Mouse (Mus musculus): ENCODE results near the gene Gm10439. TPM values are rescaled to one million over a fixed set of nuclear protein-coding genes. Genes with fewer than 3 reads are reported as not detected.
"Not testable (repeated sequence)": the region's sequence is repeated elsewhere in the genome, so short reads cannot be mapped to it uniquely, and the experiment has no call there.

Gm10439 gene
- not detected in 2 replicates for polyA plus RNA-seq (2015; fragmentation: Nextera tagmentation; extraction: Ambion mirVana)

DNA sequence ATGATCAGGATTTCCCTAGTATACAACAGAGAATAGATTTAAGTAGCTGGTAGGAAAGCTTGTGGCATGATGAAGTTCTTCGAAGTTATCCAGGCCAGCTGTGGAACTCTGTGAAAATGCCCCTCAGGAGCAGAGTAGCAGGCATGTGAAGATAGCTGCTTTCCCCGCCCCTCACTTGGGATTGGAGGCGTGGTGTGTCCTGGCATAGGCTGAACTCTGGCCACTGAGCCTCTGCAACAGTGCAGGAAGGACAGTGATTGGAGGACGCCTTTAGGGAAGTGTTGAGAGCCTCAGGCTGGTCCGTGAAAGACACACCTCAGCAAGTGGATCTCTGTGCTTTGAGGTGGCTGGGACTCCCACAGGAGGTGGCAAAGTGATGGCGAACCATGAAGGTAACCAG is at the start of gene Gm10439:
Gene Gm10439 (plus strand): TSS at position 301 of the 400 bp plus-strand sequence.
- not testable (repeated sequence) for H3K9ac ChIP-seq (ENCODE audit: low read depth, low read length); H3K4me1 ChIP-seq (ENCODE audit: control insufficient read depth, low read depth, low read length); H3K9me3 ChIP-seq (replicated peaks; ENCODE audit: control insufficient read depth, low read length); H3K4me3 ChIP-seq (ENCODE audit: low read depth, low read length); H3K4me2 ChIP-seq (ENCODE audit: low read depth, low read length); H3K27me3 ChIP-seq (ENCODE audit: control insufficient read depth, insufficient read depth, low read depth, low read length); H3K27ac ChIP-seq (ENCODE audit: low read length); ATAC-seq (ENCODE audit: low read depth); H3K36me3 ChIP-seq (ENCODE audit: control insufficient read depth, insufficient read depth)
- WGBS (ENCODE audit: insufficient replicate concordance) = no CpG with 5 or more reads among the region's 6 CpGs

Other genes with a start within 250 kb of the Gm10439 start
- gene Gm15085, start 147.0 kb upstream of the Gm10439 start, polyA plus RNA-seq (2015; fragmentation: Nextera tagmentation; extraction: Ambion mirVana) = not detected in 2 replicates
- gene Gm15097, start 189.9 kb downstream of the Gm10439 start, polyA plus RNA-seq (2015; fragmentation: Nextera tagmentation; extraction: Ambion mirVana) = not detected in 2 replicates